Comparison of ENCODE assay signal across 17 mouse cellular contexts in genomic region chr8:113051770-113052473, GRCm38 (mm10).
"Had no signal": no experiment of that assay in that cellular context is flagged by ENCODE, and none has a peak within 500 bp of the region (broad histone marks: within the 10 kb centered on the region; RNA-seq: fewer than 3 reads in every experiment).

No protein-coding gene starts in this region.

- DNase-seq: kidney, adult 11 months; kidney, adult 9 months; kidney, postnatal 36 days; layer of hippocampus, adult 9-11 months; layer of hippocampus, postnatal 36 days; lung, adult 18-20 months; lung, postnatal 4 days; midbrain, embryonic 14.5 days; right cerebral cortex, adult 18-20 months; thymus, postnatal 36 days had no signal

- H3K9me3 ChIP-seq: limb, embryonic 15.5 days; neural tube, embryonic 15.5 days had no signal

- H3K27me3 ChIP-seq: limb, embryonic 15.5 days; neural tube, embryonic 15.5 days had no signal

- H3K27ac ChIP-seq: kidney, postnatal 0 days; limb, embryonic 15.5 days; liver, embryonic 14.5 days; midbrain, embryonic 10.5 days; neural tube, embryonic 15.5 days had no signal

- H3K36me3 ChIP-seq: limb, embryonic 15.5 days; midbrain, embryonic 10.5 days; neural tube, embryonic 15.5 days had no signal

- H3K4me3 ChIP-seq: limb, embryonic 15.5 days; midbrain, embryonic 10.5 days; myocyte; neural tube, embryonic 15.5 days had no signal

- ATAC-seq: lung, postnatal 0 days had no signal

- H3K4me1 ChIP-seq: limb, embryonic 15.5 days; midbrain, embryonic 10.5 days; neural tube, embryonic 15.5 days had no signal

- H3K4me2 ChIP-seq: limb, embryonic 15.5 days; neural tube, embryonic 15.5 days had no signal

- H3K9ac ChIP-seq: limb, embryonic 15.5 days; liver, embryonic 14.5 days; neural tube, embryonic 15.5 days had no signal
